Mouse (Mus musculus): ENCODE measurements around the gene Gtf3c2.

Gene Gtf3c2

GRCm38 (mm10) chr5:31197072-31197471 lies 17.1 kb upstream of the Gtf3c2 start:
- DNase-seq = no peak

GRCm38 (mm10) chr5:31196207-31196606 lies 16.3 kb upstream of the Gtf3c2 start:
- no peak for DNase-seq

GRCm38 (mm10) chr5:31195671-31196070 lies 15.7 kb upstream of the Gtf3c2 start:
- DNase-seq = no peak

GRCm38 (mm10) chr5:31194486-31195485 lies 14.8 kb upstream of the Gtf3c2 start:
- no peak for DNase-seq

GRCm38 (mm10) chr5:31193631-31194281 lies 13.8 kb upstream of the Gtf3c2 start:
- DNase-seq = no peak

DNA sequence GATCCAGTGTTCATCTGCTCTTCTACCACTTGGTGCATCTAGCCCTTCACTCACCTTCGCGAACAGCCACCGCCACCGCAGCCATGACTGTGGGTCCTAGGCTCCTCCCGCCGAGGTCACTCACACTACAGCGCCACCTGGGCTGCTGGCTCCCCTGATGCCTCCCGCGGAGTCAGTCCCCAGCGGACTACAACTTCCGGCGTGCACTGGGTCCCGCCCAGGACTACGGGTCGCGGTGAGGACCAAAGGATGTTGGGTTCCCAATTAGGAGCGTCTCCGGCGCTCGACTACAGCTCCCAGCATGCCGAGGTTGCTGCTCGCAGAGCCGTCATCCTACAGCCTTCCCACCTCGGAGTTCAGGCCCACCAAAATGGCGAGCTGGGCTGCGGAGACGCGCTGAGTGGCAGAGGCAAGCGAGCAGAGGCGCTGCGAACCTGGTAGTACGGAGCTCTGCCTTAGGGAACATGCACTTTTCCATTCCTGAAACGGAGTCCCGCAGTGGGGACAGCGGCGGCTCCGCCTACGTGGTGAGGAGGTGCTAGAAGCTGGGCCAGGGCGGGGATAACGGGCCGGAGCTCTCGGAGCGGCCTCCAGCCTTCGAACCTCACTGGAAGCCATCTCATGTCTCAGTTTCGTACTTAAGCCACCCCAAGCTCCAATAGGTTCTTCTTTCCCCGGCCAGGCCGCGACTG lies 13.1 kb upstream of the Gtf3c2 start, which contains the start of the genes Snx17 and Eif2b4:
Gene Snx17 (plus strand): TSS at position 289 of the 692 bp plus-strand sequence.
Gene Eif2b4 (minus strand): TSS at position 492 of the 692 bp plus-strand sequence.
- DNase-seq = peak; percentile 99

DNA sequence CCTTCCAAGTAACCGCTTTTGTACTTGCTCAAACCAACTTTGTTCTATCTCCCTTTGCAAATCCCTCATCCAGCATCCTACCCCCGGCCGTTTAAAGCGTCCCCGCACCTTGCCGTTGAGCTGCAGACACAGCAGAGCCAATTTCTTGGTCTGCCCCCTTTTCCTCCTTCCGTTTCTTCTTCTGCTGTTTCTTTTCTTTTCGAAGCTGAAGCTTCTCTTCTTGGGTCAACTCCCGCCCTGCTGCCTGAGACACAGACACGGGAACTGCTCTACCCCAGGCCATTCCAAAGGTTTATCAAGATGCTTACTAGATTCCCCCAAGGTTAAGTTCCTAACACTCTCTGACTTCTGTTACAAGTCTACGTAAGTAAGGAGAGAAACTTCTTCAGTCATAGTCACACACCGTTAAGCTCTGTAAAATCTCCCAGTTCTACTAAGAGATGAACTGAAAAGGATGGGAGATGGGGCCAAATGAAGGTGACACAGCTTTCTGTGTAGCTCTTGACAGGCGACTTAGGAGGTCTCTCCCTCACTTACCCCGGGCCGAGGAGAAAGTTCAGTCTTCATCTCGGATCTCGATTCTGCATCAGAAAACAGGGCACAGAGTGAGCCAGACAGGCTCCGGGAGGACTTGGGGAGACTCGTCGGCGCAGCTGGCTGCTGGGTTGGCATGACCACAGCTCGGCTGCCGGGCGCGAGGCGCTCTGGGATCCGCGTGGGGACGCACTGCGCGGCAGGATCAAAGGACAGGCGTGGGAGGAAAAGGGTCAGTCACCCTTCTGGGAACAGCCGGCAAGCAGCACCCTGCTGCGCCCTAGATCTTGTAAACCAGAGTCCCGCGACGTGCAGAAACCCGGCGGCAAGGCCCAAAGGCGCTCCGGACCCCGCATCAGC lies 12.3 kb upstream of the Gtf3c2 start:
- DNase-seq = peak; percentile 27

GRCm38 (mm10) chr5:31190201-31190600 lies 10.3 kb upstream of the Gtf3c2 start:
- DNase-seq = no peak

- DNase-seq = peak; percentile 38
Measured at GRCm38 (mm10) chr5:31188223-31188840, 8.4 kb upstream of the Gtf3c2 start.

GRCm38 (mm10) chr5:31183678-31184077 lies 3.7 kb upstream of the Gtf3c2 start:
- DNase-seq = no peak

DNA sequence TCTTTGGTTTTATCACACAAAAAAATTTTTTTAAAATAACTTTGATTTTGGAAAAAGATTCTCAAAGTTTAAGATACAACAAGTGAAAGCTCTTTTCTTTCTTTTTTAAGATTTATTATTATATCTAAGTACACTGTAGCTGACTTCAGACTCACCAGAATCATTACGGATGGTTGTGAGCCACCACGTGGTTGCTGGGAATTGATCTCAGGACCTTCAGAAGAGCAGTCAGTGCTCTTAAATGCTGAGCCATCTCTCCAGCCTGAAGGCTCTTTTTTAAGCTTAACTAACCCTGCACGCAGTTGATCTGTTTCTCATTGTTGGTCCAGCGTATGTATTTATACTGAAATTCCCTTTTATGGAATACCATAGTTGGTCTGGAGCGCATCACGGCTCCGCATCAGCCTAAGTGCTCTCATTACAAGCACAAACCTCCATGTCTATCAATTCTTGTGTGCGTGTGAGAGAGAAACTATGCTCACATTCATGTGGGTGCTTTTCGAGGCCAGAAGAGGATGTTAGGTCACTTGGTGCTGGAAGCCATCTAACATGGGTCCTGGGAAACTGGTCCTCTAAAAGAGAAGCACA lies 1.3 kb upstream of the Gtf3c2 start:
- no peak for DNase-seq

DNA sequence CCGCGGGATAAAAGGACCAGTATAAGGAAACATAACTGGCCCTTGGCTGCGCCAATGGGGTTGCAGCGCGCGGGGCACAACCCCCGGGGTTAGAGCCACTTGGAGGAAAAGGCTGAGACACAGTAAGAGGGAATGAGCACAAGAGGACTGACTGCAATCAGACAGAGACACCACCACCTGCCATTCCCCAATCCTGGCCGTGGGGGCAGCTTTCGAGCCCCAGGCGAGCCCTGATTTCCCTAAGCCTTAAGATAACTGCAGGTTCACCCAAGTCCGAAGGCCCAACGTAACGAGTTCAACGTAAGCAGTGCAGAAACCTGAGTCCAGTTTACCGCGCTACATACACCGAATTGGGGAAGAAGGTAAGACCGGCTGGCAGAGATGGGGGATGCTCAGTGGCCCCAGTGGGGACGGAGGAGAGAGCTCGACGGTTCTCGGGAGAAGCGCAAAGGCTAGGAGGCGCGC lies 611 bp downstream of the Gtf3c2 start:
- DNase-seq = no peak

GRCm38 (mm10) chr5:31168630-31169029 lies 11.3 kb downstream of the Gtf3c2 start:
- no peak for DNase-seq

GRCm38 (mm10) chr5:31164878-31165277 lies 15.1 kb downstream of the Gtf3c2 start:
- DNase-seq = no peak

GRCm38 (mm10) chr5:31162462-31162861 lies 17.5 kb downstream of the Gtf3c2 start:
- DNase-seq = no peak

GRCm38 (mm10) chr5:31154152-31154553 lies 25.8 kb downstream of the Gtf3c2 start, which contains the start of gene Mpv17:
Gene Mpv17 (minus strand): TSS chr5:31154251.
- DNase-seq = peak; percentile 76

GRCm38 (mm10) chr5:31153516-31154151 lies 26.3 kb downstream of the Gtf3c2 start:
- peak; percentile 5 for DNase-seq

- no peak for DNase-seq
Measured at GRCm38 (mm10) chr5:31151746-31152145, 28.2 kb downstream of the Gtf3c2 start.

DNA sequence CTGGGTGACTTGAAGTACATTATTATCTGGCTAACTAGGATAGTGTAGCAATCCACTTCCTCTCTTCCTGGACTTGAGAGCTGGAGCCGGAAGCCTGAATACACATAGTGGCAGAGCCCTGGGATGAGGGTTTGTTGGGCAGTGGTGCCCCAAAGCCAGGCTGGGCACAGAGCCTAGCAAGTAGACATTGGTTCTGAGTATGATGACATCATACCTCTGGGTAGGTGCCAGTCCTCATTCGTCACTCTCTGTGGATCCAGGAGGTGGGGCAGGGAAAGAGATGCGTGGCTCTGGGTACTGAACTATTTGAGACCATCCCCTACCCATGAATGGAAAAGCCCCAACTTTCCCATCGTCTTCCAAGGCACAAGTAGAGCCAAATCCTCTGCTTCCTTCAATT lies 30.2 kb downstream of the Gtf3c2 start:
- no peak for DNase-seq

GRCm38 (mm10) chr5:31138968-31139425 lies 40.9 kb downstream of the Gtf3c2 start:
- DNase-seq = no peak

All from thymus, postnatal 14 days (tissue).